Mouse (Mus musculus) frontal cortex, postnatal 14 days (tissue): Measurements from ENCODE around the gene Slc9a6.

ENCODE experiments used
- DNase-seq, 2 experiments: peaks; one replicate each; pipeline ENCODE4 v3.0.0; 2022; ENCODE audit warnings: low spot score in 2 of 2

The Slc9a6 gene

GRCm38 (mm10) chrX:56665226-56665973 lies 55.8 kb downstream of the Slc9a6 start:
- no peak for DNase-seq

- DNase-seq, result no peak
Measured at GRCm38 (mm10) chrX:56667296-56667695, 57.7 kb downstream of the Slc9a6 start.

- DNase-seq, result no peak
Measured at GRCm38 (mm10) chrX:56668051-56668450, 58.5 kb downstream of the Slc9a6 start.

GRCm38 (mm10) chrX:56668501-56668900 lies 58.9 kb downstream of the Slc9a6 start:
- no peak for DNase-seq

GRCm38 (mm10) chrX:56675556-56675955 lies 66.0 kb downstream of the Slc9a6 start:
- DNase-seq, result no peak

- DNase-seq, result no peak
Measured at GRCm38 (mm10) chrX:56677736-56678135, 68.2 kb downstream of the Slc9a6 start.

- no peak for DNase-seq
Measured at GRCm38 (mm10) chrX:56679066-56679465, 69.5 kb downstream of the Slc9a6 start.

GRCm38 (mm10) chrX:56682156-56682720 lies 72.7 kb downstream of the Slc9a6 start:
- no peak for DNase-seq

GRCm38 (mm10) chrX:56683521-56683920 lies 74.0 kb downstream of the Slc9a6 start:
- DNase-seq, result no peak

- no peak for DNase-seq
Measured at GRCm38 (mm10) chrX:56692554-56692953, 83.0 kb downstream of the Slc9a6 start.

- DNase-seq, result no peak
Measured at GRCm38 (mm10) chrX:56694539-56694938, 85.0 kb downstream of the Slc9a6 start.

- no peak for DNase-seq
Measured at GRCm38 (mm10) chrX:56697199-56697780, 87.7 kb downstream of the Slc9a6 start.

GRCm38 (mm10) chrX:56697886-56698285 lies 88.3 kb downstream of the Slc9a6 start:
- no peak for DNase-seq

GRCm38 (mm10) chrX:56701261-56701660 lies 91.7 kb downstream of the Slc9a6 start:
- DNase-seq, result no peak

GRCm38 (mm10) chrX:56703965-56704562 lies 94.5 kb downstream of the Slc9a6 start:
- DNase-seq, result no peak

GRCm38 (mm10) chrX:56708592-56709370 lies 99.2 kb downstream of the Slc9a6 start:
- DNase-seq, result no peak

- no peak for DNase-seq
Measured at GRCm38 (mm10) chrX:56710522-56710921, 101.0 kb downstream of the Slc9a6 start.

- no peak for DNase-seq
Measured at GRCm38 (mm10) chrX:56712666-56713065, 103.1 kb downstream of the Slc9a6 start.
